Mouse (Mus musculus) small intestine, adult 2 months (tissue): ENCODE measurements around the gene 2310022B05Rik. TPM values are rescaled to one million over a fixed set of nuclear protein-coding genes. Genes with fewer than 3 reads are reported as not detected.

Experiments
- H3K27ac ChIP-seq: fragments of 200-500 bp; 2 replicates; pipeline ENCODE4 v1.5.1; 2012; ENCODE audit warnings: low read depth, low read length, control low read depth, inconsistent platforms; ENCODE audit not compliant: insufficient read depth
- H3K27me3 ChIP-seq: fragments of 200-500 bp; 2 replicates; pipeline ENCODE4 v1.6.1; 2012; ENCODE audit warnings: mild to moderate bottlenecking, moderate library complexity, low read length, inconsistent platforms; ENCODE audit not compliant: control insufficient read depth, insufficient read depth
- H3K36me3 ChIP-seq: fragments of 200-500 bp; 2 replicates; pipeline ENCODE4 v1.6.1; 2012; ENCODE audit warnings: mild to moderate bottlenecking, low read length, control low read depth, inconsistent platforms; ENCODE audit not compliant: control insufficient read depth, insufficient read depth
- H3K4me1 ChIP-seq: fragments of 200-500 bp; 2 replicates; pipeline ENCODE4 v1.6.1; 2012; ENCODE audit warnings: low read length, inconsistent platforms, mixed read lengths; ENCODE audit not compliant: control insufficient read depth, insufficient read depth, insufficient read length
- H3K4me3 ChIP-seq: fragments of 200-500 bp; 2 replicates; pipeline ENCODE4 v1.5.1; 2012; ENCODE audit warnings: low read depth, mild to moderate bottlenecking, control low read depth, inconsistent platforms, low read length, moderate library complexity
- CTCF ChIP-seq: fragments of 200-500 bp; IDR thresholded peaks from 2 replicates; pipeline ENCODE4 v1.5.1; 2012; ENCODE audit warnings: low read depth, mild to moderate bottlenecking, control low read depth, inconsistent platforms, low read length, moderate library complexity, mixed read lengths; ENCODE audit not compliant: insufficient replicate concordance, insufficient read length; ENCODE audit errors: extremely low read depth
- POLR2A ChIP-seq: fragments of 200-500 bp; IDR thresholded peaks from 2 replicates; pipeline ENCODE4 v1.6.1; 2012; ENCODE audit warnings: low read depth, mild to moderate bottlenecking, control low read depth, inconsistent platforms, low read length, moderate library complexity
- WGBS: fragments of 180-500 bp; shearing (Covaris S2); methylation state at CpG from one replicate; pipeline ENCODE4 v1.1.7; 2018; 5-methylcytosine and 5-hydroxymethylcytosine counted together
- polyA plus RNA-seq: library from polyadenylated mRNA; depleted of rRNA; stranded (reverse); fragments of >200 nt; gene quantifications from 2 replicates; pipeline ENCODE4 v1.2.3, GENCODE M21; 2012

The 2310022B05Rik gene
- polyA plus RNA-seq, 1 experiment: 35.0 TPM

DNA sequence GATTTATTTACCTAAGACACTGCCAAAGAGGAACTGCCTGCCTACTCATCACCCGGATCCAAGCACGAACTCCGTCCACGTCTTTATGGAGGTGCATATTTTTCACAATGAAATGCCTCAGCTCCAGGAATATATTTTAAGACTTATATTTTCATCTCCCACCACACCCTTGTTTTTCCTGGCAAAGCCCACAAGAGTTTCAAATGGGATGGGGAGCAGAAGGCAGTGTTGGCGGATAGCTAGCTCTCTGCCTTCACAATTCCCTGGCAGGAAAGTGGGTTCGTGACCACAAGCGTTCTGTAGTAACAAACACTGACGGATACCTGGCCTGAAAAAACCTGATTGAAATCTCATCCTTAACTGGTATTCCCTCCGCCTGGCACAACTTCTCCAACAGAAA, 1.4 kb downstream of the 2310022B05Rik start:
- Histone ChIP-seq H3K4me3 (peak overlapping the region; percentile 91; the same call in 1 of the 2 replicates), H3K27me3 (no peaks in the 10 kb centered on the region), H3K36me3 (no peaks in the 10 kb centered on the region), H3K4me1 (peaks cover 18% of the 10 kb centered on the region), H3K27ac (no peak overlapping the region)
- TF ChIP-seq POLR2A: no peak
- no peak for TF ChIP-seq CTCF
- 61% methylated on average over 9 of the region's 9 CpGs for WGBS

DNA sequence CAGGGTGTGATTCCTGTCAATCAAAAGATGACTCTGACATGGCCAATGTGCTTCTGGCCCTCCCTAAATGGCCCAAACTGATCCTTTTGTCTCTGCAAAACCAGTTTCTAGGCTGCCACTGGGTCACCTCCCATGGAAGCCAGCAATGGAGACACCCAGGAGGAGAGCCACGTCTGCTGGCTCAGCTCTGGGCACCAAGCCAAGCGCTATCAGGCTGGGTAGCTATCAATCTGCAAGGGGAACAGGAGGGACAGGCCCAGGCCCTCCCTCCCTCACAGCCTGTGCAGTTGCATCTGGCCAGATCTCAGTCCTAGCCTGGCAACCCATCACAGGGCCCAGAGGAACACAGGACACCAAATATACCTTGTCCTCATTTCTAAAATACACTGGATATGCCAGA, 4.8 kb downstream of the 2310022B05Rik start:
- 12% methylated on average over 2 of the region's 2 CpGs for WGBS
- Histone ChIP-seq H3K36me3 (no peaks in the 10 kb centered on the region), H3K27me3 (no peaks in the 10 kb centered on the region), H3K27ac (no peak overlapping the region), H3K4me1 (peaks cover 14% of the 10 kb centered on the region), H3K4me3 (no peak overlapping the region)
- TF ChIP-seq POLR2A (no peak), CTCF (no peak)

DNA sequence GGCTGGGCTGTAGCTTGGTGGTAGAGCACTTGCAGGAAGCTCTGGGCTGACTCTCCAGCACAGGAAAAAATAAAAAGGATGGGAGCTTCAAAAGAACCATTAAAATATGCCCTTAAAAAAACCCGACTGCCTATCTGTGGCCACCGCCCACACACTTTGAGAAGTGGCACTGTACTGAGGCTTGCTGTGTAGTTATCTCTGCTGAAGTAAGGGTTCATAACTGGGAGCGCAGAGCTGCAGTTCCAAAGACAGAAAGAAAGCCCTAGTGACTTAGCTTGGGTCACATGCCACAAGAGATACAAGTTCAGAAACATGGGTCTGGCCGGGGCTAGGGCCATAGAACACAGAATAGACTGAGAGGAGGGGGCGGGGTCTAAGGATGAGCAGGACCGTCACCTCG, 5.2 kb downstream of the 2310022B05Rik start:
- no peak for TF ChIP-seq POLR2A
- TF ChIP-seq CTCF: no peak
- no peaks in the 10 kb centered on the region for H3K36me3 ChIP-seq
- 63% methylated on average over 7 of the region's 7 CpGs for WGBS

DNA sequence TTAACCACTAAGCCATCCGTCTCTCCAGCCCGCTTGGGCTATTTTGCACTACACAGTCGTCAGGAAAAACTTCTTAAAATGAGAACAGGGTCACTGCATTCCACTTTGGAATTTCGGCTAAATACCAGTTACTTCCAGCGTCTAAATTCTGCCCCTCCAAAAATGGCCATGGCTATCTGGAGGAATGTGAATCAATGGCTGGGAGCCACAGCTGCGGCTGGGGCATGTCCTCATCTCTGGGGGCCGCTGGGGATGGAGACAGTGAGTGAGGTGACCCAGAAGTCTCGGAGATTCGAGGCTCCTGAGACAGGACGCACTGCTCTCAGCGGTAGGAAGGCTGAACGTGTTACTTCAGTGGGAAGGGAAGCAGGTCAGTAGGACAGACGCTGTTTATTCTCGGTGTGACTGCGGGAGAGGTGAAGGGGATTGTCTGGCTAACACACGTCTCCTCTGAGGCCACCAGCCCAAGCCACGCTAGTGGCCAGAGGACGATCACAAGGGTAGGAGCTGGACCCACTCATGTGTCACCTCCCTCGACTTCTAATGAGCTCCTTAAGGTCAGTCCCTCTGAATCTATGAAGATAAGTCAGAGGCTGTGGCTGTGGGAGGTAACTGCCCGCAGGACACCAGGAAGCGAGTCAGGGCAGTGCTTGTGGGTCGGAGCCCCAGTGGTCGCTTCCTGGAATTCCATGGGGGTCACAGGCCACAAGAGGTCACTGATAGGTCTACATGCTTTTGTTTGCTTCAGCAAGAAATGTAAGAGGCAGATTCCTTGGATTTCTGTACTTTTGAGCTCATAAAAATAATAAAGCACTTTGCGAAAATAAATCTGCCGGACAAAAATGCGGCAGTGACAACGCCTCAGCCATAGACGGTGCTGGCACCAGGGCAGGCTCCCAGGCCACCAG, 9.3 kb downstream of the 2310022B05Rik start:
- no peaks in the 10 kb centered on the region for H3K27me3 ChIP-seq
- no peak overlapping the region for H3K4me3 ChIP-seq
- H3K27ac ChIP-seq: no peak overlapping the region
- peaks cover 18% of the 10 kb centered on the region for H3K4me1 ChIP-seq
- H3K36me3 ChIP-seq: 0 out of 2 replicates have a peak, but pooled peaks cover 2% of the 10 kb centered on the region
- TF ChIP-seq POLR2A (no peak), CTCF (no peak)
- 78% methylated on average over 28 of the region's 28 CpGs for WGBS

More for the DNA sequence above, 5.2 kb downstream of the 2310022B05Rik start:
- Histone ChIP-seq H3K4me1 (peaks cover 14% of the 10 kb centered on the region), H3K4me3 (no peak overlapping the region), H3K27ac (no peak overlapping the region), H3K27me3 (no peaks in the 10 kb centered on the region)

DNA sequence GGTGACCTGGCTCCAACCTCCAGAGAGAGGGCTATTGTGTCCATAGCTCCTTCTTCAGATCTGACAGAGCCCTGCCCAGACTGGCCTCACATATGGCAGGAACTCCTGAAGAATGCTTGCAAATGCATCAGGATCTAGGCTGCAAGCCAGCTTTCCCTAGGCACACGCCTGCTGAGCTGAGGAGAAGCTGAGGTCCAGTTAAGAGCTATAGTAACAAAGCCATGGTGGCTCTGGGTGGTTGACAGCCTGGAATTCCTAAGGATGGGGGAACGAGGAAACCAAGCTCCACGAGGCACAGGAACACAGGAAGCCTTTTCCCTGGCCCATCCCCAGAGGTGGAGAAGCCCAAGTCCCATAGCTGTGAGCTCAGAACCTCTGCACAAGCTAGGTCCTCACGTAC, 10.6 kb downstream of the 2310022B05Rik start:
- Histone ChIP-seq H3K27me3 (no peaks in the 10 kb centered on the region), H3K4me1 (peaks cover 12% of the 10 kb centered on the region), H3K27ac (no peak overlapping the region), H3K36me3 (0 out of 2 replicates have a peak, but pooled peaks cover 2% of the 10 kb centered on the region), H3K4me3 (no peak overlapping the region)
- WGBS: 34% methylated on average over 4 of the region's 4 CpGs
- TF ChIP-seq CTCF (no peak), POLR2A (no peak)

DNA sequence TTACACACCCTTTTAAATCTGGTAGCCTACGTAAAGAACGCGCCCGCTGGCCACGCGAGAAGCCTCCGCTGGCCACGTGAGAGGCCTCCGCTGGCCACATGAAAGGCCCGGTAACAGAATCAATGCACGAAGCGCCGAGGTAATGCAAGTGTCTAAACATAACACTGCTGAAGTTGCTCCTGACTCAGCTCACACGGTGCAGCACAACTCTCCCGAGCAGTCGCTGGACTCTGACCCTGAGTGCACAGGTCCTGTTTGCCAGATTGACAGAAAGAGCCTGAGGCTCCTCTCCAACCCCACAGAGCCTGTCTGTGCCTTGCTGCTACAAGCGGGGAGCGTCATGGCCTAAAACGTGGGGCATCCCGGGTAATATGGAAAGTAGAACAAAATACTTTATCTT, 11.4 kb downstream of the 2310022B05Rik start:
- 40% methylated on average over 20 of the region's 20 CpGs for WGBS
- H3K27ac ChIP-seq: no peak overlapping the region; the same call in 1 of the 2 replicates
- TF ChIP-seq POLR2A: no peak
- TF ChIP-seq CTCF: no peak

DNA sequence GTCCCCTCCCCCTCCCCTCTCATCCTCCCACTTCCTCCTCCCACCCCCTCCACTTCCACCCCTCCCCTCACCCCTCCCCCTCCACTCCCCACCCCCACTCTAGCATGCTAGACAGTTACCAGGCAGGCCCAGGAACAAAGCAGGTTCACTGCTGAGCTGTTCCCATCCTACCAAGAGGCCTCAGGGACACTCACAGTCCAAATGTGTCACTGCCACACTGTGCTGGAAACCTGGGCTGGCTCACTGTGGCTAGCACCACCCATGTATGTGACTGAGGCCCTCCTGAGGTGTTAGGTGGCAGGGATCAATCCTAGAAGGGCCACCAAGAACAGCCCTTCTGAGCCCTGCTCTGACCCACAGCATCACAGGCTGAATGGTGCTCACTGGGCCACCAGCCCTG, 14.9 kb downstream of the 2310022B05Rik start:
- Histone ChIP-seq H3K4me3 (no peak overlapping the region), H3K36me3 (0 out of 2 replicates have a peak, but pooled peaks cover 2% of the 10 kb centered on the region), H3K4me1 (peaks cover 15% of the 10 kb centered on the region), H3K27me3 (no peaks in the 10 kb centered on the region), H3K27ac (no peak overlapping the region)
- TF ChIP-seq CTCF (no peak), POLR2A (no peak)

More for the DNA sequence above, 11.4 kb downstream of the 2310022B05Rik start:
- Histone ChIP-seq H3K4me3 (no peak overlapping the region), H3K4me1 (peaks cover 12% of the 10 kb centered on the region), H3K27me3 (no peaks in the 10 kb centered on the region), H3K36me3 (0 out of 2 replicates have a peak, but pooled peaks cover 2% of the 10 kb centered on the region)
